Mouse (Mus musculus): ENCODE measurements around the gene Gm27027.

Gene Gm27027

DNA sequence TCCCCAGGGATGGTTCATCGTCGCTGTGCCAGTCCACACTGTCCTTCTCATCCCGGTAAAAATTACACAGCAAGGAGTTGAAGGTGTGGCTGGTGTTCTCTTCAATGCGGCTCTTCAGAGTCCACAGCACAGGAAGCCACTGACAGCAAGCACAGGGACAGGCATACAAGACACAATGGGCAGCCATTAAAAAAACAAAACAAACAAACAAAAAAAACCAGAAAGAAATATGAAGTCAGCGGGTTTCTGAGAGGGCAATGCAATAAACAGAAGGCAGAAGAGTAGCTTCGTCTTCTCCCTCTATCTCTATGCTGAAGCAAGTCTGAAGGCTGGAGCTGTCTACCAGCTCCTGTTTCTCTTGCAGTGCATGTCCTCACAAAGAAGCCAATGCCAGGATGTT, at the start of gene Gm27027:
Gene Gm27027 (minus strand): TSS at position 101 of the 400 bp plus-strand sequence.
- ChIA-PET POLR2A (interaction anchor here in 1 of 4 experiments (3.5 kb wide), 1 partner anchor 14 kb away, joined by 15 read pairs; the partner anchor contains the start of gene Alkbh3), CTCF (no interaction called here)

DNA sequence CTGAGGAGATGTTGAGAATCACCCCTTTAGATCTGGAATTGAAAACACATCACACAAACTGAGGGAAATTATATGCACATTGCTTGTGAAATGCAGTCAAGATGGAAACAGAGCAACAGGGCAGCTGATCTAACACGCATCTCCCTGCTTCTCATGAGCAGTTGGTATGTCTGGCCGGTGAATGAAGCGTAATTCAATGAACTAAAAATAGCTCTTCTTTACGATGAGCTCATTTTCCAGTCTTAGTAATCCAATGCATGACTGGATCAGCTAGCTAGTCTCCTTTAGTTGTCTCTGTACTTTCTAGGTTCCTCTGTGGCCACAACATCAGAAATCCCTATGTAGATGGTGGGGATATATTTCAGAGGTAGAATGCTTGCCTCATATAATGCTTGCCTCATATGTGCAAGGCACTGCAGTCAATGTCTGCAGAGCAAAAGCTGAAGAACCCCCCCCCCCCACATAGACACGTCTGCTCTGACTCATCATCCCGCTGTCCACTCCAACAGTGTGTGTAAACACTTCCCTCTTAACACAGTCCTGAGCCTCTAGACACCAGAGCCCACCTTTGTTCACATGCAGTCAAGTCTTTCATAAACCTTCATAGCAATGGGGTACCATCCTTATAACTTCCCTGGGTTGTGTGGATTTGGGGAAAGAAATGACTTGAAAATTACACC, 49.4 kb upstream of the Gm27027 start:
- ChIA-PET CTCF (interaction anchor here in 2 of 4 experiments (0.9 to 1.0 kb wide), 2 partner anchors 9 to 223 kb away, joined by 3 read pairs; partner anchors contain the start of gene Ext2 (in 1 of the 2)), POLR2A (no interaction called here)

DNA sequence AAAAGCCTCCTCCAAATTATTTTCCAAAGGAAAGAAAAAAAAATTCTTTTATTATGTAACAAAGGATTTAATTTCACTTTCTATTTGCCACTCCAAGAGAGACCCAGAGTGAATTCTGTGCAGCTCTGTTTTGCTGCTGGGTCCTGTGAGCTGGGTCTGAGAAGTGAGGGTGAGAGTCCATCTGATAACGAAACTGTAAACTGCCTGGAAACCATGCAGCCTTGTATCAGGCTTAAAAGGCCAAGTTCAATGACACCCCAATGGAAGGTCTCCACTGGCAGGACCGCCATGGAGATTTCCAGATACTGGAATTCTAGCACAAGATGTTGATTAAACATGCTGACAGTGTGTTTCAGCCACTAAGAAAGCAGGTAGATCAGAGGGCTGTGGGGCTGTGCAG, 48.0 kb upstream of the Gm27027 start:
- POLR2A ChIA-PET = no interaction called here
- CTCF ChIA-PET = no interaction called here

DNA sequence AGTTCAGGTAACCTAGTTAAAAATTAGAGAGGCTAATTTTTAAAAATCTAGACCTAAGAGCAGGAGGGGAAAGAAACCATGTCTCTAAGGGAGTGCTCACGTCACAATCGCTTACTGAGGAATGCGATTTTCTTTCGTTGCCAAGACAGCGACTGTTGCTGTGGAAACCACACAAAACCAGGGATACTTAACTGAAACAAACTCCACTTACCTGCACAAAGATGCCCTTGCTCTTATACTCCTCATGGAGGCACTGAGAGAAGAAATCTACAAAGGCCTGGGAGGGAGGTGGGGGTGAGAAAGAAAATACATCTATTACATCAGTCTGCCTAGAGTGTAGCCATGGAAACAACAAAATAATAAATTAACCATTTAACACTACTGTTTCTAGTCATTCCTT, 47.5 kb upstream of the Gm27027 start:
- CTCF ChIA-PET = no interaction called here
- POLR2A ChIA-PET = no interaction called here

DNA sequence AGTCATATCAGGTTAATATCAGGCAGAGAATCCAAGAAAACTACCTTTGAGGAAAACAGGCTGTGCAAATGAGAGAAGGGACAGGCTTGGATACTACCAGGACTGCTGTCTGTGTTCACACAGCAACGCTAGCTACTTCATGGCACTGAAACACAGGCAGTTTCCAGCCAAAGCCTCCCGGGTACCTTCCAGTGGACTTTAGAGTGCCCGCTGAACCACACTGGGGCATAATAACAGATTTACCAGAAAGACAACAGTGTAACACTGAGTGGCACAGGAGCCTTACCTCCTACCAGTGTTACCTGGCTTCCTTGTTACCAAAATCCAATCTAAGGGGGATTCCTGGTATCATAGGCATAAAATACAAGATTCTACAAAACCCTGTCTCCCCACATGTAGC, 46.3 kb upstream of the Gm27027 start:
- ChIA-PET CTCF (interaction anchor here in 3 of 4 experiments (1.2 to 2.0 kb wide), 3 partner anchors 11 to 231 kb away, joined by 3 to 10 read pairs (median 4); no protein-coding TSS in a partner anchor), POLR2A (interaction anchor here in 3 of 4 experiments (0.5 to 3.0 kb wide), 12 partner anchors 8 to 259 kb away, joined by 3 to 20 read pairs (median 4); partner anchors contain the start of gene Hsd17b12 (in 1 of the 3))

DNA sequence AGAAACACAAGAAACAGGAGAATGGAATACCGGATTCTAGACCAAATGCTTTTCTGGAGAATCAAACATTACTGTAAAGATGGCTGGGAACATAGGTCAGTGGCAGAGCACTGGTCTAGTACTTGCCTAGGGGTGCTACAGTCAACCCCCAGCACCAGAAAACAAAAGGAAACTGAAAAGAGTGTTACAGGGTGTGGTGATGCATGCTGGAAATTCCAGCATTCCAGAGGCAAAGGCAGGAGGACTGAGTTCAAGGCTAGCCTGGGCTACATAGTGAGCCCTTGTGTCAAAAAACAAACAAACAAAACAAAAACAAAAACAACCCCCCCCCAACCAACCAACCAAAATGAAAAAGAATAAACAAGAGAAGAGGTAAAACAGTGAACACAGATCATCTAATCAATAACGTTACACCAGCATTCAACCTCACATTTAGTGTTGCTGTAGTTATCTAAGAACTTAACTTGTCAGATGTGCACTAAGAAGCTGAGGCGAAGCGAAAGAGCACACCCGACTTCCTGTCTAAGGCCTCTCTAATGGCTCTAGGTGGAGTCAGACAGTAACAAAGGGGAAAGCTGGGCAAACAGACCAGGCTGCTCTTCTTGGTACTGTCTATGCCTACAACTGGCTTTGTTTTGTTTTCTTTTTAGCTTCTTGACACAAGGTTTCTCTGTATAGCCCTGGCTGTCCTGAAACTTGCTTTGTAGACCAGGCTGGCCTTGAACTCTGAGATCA, 44.4 kb upstream of the Gm27027 start:
- POLR2A ChIA-PET = interaction anchor here (0.7 to 3.0 kb wide), 20 partner anchors 8 to 366 kb away, joined by 3 to 20 read pairs (median 4); partner anchors contain the start of genes Hsd17b12 (in 2 of the 4) and Ttc17 (in 1 of the 4)
- CTCF ChIA-PET = interaction anchor here (0.6 to 2.4 kb wide), 10 partner anchors 14 to 439 kb away, joined by 3 to 18 read pairs (median 3); partner anchors contain the start of gene Ext2 (in 1 of the 4)

DNA sequence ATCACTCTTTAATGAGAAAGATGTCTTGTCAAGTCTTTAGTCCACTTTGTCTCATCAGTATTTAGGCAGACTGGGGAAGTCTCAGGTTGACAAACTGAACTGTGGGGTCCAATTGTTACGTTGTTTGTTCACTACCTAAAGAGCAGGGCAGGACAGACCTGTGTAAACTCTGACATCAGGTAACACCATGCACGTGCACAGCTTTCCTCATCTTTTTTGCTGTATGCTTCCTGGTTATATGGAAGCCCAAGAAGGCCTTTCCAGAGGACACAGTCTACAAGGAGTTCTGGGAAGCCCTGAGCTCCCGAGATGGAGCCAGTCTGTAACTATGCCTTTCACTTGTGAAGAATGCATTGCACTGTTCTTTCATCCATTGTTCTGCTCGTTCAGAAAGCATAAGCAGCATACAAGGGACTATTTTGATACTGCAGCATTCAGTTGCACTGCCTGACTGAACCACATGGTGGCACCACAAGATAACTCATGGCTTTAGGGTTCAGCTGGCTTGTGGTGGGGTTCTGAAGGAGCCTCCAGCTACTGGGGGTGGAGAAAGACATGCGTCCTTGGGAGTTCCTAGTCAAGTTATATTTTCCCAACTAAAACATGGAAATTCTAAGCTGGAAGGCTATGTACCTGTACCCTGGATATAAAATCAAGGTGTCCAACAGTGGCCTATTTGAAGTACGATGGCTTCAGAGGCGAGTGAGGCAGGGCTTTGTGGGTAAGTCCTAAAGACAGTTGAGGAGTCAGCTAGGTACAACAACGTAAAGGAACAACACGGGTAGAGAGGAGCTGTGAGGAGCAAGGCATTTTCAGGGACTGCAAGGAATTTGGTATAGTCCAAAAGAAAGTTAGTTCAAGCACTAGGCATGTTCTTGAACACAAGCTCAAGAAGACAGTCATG, 39.5 kb upstream of the Gm27027 start:
- ChIA-PET POLR2A (interaction anchor here in 2 of 4 experiments (0.8 to 3.3 kb wide), 8 partner anchors 11 to 209 kb away, joined by 3 to 10 read pairs (median 3); no protein-coding TSS in a partner anchor), CTCF (interaction anchor here (0.6 to 2.1 kb wide), 27 partner anchors 11 to 479 kb away, joined by 3 to 24 read pairs (median 3); partner anchors contain the start of gene Accsl (in 1 of the 4))

DNA sequence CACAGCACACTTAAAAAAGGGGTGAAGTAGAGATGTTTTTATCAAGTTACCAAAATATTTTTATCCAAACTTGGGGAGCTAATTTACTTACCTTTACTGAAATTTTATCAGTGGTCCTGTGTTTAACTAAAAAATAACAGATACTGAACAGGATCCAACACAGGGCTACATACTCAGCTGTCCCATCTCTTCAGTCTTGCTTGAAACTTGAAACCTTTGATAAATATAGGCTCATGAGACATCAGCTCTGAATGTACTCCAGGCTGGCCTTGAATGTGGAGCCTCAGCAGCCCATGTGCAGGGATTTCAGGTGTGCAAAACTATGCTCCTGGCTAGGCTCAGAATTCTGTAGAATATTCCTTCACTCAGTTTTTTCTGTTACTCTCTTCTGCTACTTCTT, 34.4 kb upstream of the Gm27027 start:
- ChIA-PET CTCF (no interaction called here), POLR2A (interaction anchor here in 1 of 4 experiments (0.6 kb wide), 1 partner anchor 56 kb away, joined by 4 read pairs; no protein-coding TSS in a partner anchor)

DNA sequence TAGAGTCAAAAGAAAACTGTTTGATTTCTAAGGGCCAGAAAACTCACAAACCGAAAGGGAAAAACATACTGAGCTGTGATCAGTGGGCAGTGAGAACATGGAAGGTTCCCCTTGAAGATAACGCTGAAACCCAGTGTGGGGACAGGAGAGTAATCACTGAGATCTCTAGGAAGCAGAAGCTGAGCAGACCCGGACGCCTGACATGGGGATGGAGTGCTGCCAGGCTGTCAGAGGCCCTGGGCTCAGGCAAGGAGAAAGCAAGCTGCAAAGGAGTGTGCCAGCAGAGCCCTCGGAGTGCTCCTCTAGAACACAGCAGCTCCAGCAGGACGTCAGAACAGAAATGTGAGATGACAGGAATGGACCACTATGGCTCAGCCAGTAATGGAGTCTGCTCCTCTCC, 28.5 kb upstream of the Gm27027 start:
- CTCF ChIA-PET = interaction anchor here in 1 of 4 experiments (0.6 kb wide), 1 partner anchor 137 kb away, joined by 3 read pairs; no protein-coding TSS in a partner anchor
- POLR2A ChIA-PET = interaction anchor here in 1 of 4 experiments (0.7 to 1.1 kb wide), 2 partner anchors 11 to 202 kb away, joined by 3 read pairs; partner anchors contain the start of gene Ext2

DNA sequence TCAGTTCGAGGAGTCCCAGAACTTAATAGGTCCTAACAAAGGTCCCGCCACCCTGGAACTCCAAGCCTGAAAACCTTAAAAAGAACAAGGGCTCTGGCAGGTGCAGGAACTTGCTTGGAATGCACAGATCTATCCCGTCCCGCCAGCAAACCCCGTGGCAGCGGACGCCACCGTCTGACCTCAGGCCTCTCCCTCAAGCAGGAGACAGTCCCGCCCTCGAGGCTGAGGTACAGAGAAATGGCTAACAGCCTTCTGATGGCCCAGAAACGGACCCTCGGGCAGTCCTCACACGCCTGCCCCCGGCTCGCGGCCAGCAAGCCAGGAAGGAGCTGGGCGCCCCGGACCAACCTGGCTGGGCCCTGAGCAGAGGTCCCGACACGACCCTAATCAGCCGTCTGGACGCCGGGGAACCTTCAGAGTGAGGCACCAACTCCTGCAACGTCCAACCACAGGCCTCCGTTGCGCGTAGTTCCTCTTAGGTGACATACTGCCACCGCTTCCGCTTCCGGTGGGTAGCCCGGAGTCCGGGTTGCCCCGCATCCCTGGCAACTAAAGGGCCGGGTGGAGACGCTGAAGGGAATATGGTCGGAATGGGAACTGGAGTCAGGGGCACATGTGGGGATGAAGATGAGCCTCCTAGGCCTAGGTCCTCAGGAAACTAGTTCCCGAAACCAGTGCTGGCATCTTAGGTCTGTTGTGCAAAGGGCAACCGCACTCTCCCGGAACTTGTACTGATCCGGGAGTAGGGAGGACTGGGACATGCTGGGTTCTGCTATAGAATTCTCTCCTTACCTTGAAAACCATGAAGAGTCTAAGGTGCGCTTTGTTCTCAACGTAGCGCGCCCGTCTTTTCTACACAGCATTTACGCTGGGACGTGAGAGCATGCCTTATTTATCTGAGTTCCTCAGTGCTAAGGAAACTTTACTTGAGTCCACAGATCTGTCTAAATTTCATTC, 14.5 kb upstream of the Gm27027 start, which contains the start of gene Alkbh3:
Gene Alkbh3 (minus strand): TSS at position 473 of the 957 bp plus-strand sequence.
- POLR2A ChIA-PET = interaction anchor here in 2 of 4 experiments (1.1 to 3.7 kb wide), 4 partner anchors 13 to 142 kb away, joined by 4 to 15 read pairs (median 5); partner anchors contain the start of genes Accsl (in 1 of the 2) and Gm27027 (in 1 of the 2)

DNA sequence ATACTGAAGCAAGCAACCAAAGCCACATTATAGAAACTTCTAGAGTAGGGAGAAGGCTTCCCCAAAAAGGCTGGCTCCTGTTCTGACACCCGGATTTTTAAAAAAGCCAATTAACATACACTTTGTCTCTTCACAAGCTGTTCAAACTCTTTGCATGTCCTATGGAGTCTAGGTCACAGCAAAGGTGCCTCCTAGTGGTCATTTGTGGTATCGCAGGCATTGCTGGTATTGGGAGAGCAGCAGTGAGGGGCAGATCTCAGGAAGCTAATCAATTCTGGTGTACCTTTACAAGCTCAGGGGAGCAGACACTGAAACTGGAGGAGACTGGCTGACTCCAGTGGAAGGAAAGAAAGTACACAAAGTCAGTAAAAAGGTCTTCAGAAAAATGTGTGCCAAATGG, 6.2 kb upstream of the Gm27027 start:
- POLR2A ChIA-PET = interaction anchor here (0.5 to 2.5 kb wide), 25 partner anchors 9 to 527 kb away, joined by 3 to 15 read pairs (median 3); partner anchors contain the start of genes Accs (in 3 of the 4), Accsl (in 3 of the 4) and Hsd17b12 (in 1 of the 4)

More for the DNA sequence above, 14.5 kb upstream of the Gm27027 start, which contains the start of gene Alkbh3:
- CTCF ChIA-PET = no interaction called here

DNA sequence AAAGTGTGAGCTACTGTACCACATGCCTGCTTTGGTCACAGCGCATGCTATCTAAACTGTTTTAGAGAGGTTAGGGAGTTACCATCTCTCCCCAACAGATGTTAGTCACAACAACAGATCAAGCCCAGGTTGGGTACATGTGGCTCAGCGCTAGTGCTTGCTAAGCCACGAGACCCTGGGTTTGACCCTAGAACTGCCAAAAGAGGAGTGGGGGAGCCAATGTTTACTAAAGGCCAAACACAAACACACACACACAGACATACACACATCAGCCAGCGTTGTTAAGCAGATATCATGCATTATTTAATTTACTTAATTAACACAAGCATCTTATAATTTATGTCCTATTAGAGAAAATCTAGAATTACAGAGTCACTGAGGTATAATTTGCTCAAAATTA, 5.8 kb upstream of the Gm27027 start:
- CTCF ChIA-PET = interaction anchor here (0.5 to 3.6 kb wide), 45 partner anchors 9 to 1804 kb away, joined by 3 to 50 read pairs (median 4); partner anchors contain the start of genes Accsl (in 4 of the 4), Accs (in 2 of the 4) and Gm13889 (in 1 of the 4)
- POLR2A ChIA-PET = interaction anchor here (0.5 to 2.5 kb wide), 23 partner anchors 9 to 526 kb away, joined by 3 to 15 read pairs (median 3); partner anchors contain the start of genes Accsl (in 3 of the 4), Accs (in 2 of the 4) and Hsd17b12 (in 1 of the 4)

More for the DNA sequence above, 6.2 kb upstream of the Gm27027 start:
- CTCF ChIA-PET = interaction anchor here (0.5 to 3.6 kb wide), 59 partner anchors 10 to 527 kb away, joined by 3 to 50 read pairs (median 4); partner anchors contain the start of genes Accsl (in 4 of the 4), Accs (in 2 of the 4), Ext2 (in 1 of the 4) and Gm13889 (in 1 of the 4)

DNA sequence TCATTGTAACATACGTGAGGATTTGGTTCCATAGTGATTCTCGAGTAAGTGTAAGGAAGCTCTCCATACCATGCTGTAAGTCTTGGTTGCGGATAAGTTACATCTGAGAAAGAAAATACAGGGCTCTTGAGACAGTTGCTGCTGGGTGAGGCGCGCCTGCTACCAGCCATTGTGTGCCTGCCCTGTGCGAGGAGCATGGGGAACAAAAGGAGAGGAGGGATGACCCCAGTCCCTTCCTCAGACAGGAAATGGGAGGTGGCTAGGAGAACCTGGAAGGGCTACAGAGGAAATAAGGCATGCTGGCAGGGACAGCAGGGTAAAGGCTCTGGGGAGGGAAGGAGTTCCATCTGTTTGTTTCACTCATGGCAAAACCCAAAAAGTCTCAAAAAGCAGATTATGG, 5.3 kb upstream of the Gm27027 start:
- ChIA-PET CTCF (interaction anchor here (0.6 to 3.6 kb wide), 11 partner anchors 45 to 1803 kb away, joined by 3 to 50 read pairs (median 6); partner anchors contain the start of genes Accsl (in 1 of the 4) and Gm13889 (in 1 of the 4)), POLR2A (interaction anchor here in 3 of 4 experiments (1.1 to 2.5 kb wide), 6 partner anchors 9 to 302 kb away, joined by 3 to 10 read pairs (median 4); partner anchors contain the start of gene Accs (in 1 of the 3))

DNA sequence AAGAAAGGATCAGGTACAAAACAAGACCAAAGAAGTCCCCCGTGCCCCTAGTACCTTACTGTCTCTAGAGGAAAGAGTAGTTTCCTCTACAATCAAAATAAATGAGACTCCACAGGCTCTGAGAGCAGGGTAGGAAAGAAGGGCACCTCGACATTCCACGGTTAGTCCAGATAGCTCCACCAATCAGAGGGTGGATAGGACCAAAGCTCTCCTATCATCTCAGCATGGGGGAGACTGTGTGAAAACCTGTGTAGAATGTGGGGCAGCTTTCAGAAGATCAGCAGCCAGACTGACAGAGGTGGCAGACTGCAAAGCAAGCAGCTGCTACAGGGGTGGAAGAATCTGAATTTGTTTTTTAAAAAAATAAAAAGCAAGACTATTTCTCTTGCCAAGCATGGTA, 3.3 kb downstream of the Gm27027 start:
- CTCF ChIA-PET = interaction anchor here in 2 of 4 experiments (0.7 to 1.8 kb wide), 2 partner anchors 10 kb away, joined by 3 to 7 read pairs; no protein-coding TSS in a partner anchor
- POLR2A ChIA-PET = interaction anchor here in 3 of 4 experiments (0.5 to 1.6 kb wide), 4 partner anchors 9 to 39 kb away, joined by 3 to 4 read pairs (median 4); no protein-coding TSS in a partner anchor

DNA sequence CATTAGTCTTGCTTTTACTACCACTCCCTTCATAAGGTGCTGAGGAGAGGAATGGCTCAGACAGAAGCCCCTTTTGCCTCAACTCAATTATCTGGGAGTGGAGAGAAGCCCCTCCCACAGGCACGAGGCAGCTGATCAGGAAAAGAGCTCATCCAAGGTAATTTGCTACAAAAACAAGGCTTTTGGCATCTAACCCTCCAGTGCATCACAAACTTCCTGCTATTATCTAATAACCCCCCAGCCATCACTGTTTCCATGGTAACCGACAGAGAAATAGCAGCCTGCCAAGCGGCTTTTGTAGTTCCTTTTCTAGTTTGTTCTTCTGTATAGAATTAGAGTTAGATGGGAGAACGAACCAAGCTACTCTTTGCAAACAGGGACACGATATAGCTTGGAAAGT, 3.9 kb downstream of the Gm27027 start:
- ChIA-PET POLR2A (interaction anchor here in 3 of 4 experiments (0.5 to 1.6 kb wide), 6 partner anchors 10 to 65 kb away, joined by 3 to 5 read pairs (median 4); partner anchors contain the start of gene Alkbh3 (in 1 of the 3)), CTCF (interaction anchor here in 3 of 4 experiments (0.6 to 1.8 kb wide), 3 partner anchors 10 to 802 kb away, joined by 3 to 7 read pairs (median 6); no protein-coding TSS in a partner anchor)

DNA sequence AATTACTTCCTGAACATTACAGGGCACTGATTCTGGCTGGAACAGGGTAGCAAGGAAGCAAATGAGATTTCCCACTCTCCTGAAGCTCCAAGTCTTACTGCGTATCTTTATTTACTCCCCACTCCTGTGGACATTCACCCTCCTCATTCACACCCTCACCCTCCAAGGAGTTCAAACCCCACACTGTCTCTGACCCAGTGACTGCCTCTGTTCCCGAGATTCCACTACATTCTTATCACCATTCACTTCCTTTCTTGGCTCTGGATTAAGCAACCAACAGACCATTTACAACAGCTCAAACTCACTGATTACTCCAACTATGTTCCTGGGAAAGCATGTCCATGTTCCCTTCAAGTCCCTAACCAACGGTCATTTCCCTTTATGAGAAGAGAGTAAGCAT, 4.8 kb downstream of the Gm27027 start:
- CTCF ChIA-PET = interaction anchor here in 1 of 4 experiments (0.6 kb wide), 1 partner anchor 9 kb away, joined by 6 read pairs; no protein-coding TSS in a partner anchor
- POLR2A ChIA-PET = interaction anchor here in 1 of 4 experiments (0.8 to 1.2 kb wide), 3 partner anchors 9 to 64 kb away, joined by 3 to 5 read pairs (median 3); partner anchors contain the start of gene Alkbh3

All from embryonic stem cell, embryonic (primary cell).